Mouse (Mus musculus): Measurements from ENCODE around the gene Smc3.

GRCm38 (mm10) chr19:53670625-53671141 is 70.5 kb downstream of the Smc3 start:
- TF ChIP-seq POLR2A (IDR thresholded peaks at IDR 0.05; ENCODE audit: insufficient read depth, low read length), result no peak
- no peak for TF ChIP-seq CTCF (IDR thresholded peaks at IDR 0.05; ENCODE audit: low read depth, low read length)

Measured in ES-Bruce4 (cell line).